Mouse (Mus musculus): ENCODE measurements around the gene Lair1.
"Not testable (repeated sequence)": the region's sequence is repeated elsewhere in the genome, so short reads cannot be mapped to it uniquely, and the experiment has no call there.

GRCm38 (mm10) chr7:4060602-4061188 lies 2.3 kb downstream of the Lair1 start:
- TF ChIP-seq CTCF (IDR thresholded peaks at IDR 0.05; ENCODE audit: low read depth, low read length); GATA1 (IDR thresholded peaks at IDR 0.05; ENCODE audit: borderline replicate concordance, low read length); TAL1 (conservative IDR thresholded peaks at IDR 0.05; ENCODE audit: low read depth, low read length); POLR2AphosphoS5 (IDR thresholded peaks at IDR 0.05; ENCODE audit: insufficient replicate concordance, low read depth, low read length); GATA2 (IDR thresholded peaks at IDR 0.05; ENCODE audit: borderline replicate concordance, low read depth, low read length): not testable (repeated sequence)

Data from G1E (cell line).